Mouse (Mus musculus) retina, postnatal 7 days (tissue): Measurements from ENCODE around the gene Tcf7l1.
A peak's percentile ranks its signal among the peaks of the same experiment; 100 is the strongest.
"Not testable (repeated sequence)": the region's sequence is repeated elsewhere in the genome, so short reads cannot be mapped to it uniquely, and the experiment has no call there.

Experiments
- DNase-seq: peaks from one replicate; pipeline ENCODE4 v3.0.0-alpha.2; 2012; ENCODE audit warnings: low read depth, low spot score

Tcf7l1 gene

DNA sequence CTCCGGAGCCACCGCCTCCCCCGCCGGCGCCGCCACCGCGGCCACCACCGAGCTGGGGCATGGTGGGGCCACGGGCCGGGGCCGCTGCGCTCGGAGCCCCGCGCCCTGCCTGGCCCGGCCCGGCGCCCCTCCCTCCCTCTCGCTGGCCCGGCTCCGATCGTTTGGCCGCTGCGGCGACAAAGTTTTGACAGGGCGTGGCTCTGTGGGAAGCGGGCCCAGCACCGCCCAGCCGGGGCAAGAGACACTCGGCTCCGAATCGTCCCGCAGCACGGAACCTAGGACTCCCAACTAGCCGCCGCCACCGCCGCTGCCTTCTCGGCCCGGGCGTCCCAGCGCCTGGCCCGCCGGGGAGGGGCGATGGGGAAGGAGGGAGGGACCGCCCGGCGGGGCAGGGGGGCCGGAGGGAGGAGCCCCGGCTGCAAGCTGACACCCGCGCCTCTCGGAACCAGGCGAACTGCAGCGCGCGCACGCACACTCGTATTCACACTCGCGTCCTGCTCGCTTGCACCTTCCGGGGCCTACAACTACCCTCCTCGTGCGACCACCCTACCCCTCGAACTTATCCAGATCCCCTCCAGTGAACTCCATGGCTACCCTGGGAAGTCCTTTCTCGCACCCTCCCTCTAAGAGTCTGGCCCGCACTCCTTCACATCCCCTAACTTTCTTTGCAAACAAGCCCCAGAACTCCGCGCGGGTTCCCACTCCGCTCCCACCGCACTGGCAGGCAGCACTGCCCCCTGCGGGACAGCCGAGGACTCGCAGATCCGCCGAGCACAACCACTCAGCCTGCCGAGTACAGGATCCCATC, at the start of gene Tcf7l1:
Gene Tcf7l1, minus strand, starts transcription at position 363 of the 808 bp plus-strand sequence.
- DNase-seq, result peak; percentile 64

- DNase-seq, result no peak
Observed at GRCm38 (mm10) chr6:72837756-72838155, 48.7 kb upstream of the Tcf7l1 start.

DNA sequence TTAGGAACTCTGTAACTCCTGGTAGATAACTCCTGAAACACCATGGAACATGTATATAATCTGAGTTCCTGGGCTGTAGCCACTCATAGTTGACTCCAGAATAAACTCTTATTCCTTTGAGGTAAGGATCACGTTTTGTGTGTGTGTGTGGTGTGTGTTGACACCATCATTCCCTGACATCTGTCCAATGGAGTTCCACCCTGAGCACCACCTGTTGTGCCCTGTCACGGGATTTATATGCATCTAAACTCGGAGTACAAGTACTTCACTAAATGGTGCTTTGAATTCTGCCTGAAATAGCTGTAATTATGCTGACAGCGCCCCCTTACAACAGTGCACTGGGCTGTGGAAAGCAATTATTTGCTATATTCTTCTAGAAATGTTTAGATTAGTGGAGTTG, 45.5 kb upstream of the Tcf7l1 start:
- no peak for DNase-seq

GRCm38 (mm10) chr6:72831858-72832257, 42.8 kb upstream of the Tcf7l1 start:
- DNase-seq, result no peak

- DNase-seq, result peak; percentile 40
Observed at GRCm38 (mm10) chr6:72831276-72831675, 42.2 kb upstream of the Tcf7l1 start.

- DNase-seq, result no peak
Observed at GRCm38 (mm10) chr6:72828857-72829256, 39.8 kb upstream of the Tcf7l1 start.

DNA sequence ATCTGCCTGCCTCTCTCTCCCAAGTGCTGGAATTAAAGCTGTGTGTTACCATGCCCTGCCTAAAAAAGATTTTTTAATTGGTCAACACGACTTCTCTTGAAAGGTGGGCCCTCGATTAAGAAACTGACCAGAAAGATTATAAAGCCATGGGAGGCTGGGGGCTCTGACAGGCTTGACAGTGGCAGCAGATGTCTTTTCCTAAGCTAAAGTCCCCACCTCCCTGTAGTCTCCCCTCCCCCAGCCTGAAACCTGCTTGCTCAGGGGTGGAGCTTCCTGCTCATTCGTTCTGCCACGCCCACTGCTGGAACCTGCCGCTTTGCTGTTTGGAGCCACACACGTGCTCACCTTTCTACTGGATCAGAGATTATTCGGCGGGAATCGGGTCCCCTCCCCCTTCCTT, 39.0 kb upstream of the Tcf7l1 start:
- DNase-seq, result not testable (repeated sequence)

DNA sequence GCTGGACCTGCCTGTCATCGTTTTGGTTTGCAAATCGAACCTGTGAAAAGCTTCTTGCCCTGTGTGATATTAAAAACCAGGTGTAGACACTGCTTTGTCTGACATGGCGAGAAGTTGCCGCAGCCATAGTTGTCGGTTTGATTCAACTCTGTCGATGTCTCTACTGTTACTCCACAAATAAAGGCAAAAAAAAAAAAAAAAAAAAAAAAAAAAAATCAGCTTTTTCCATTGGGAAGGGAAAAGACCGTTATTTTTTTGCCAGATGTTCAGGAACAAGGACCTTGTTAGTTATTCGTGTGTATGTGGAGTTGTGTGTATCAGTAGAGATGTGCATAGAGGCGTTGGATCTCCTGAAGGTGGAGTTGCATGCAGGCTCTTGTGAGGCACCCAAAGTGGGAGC, 36.7 kb upstream of the Tcf7l1 start:
- no peak for DNase-seq

DNA sequence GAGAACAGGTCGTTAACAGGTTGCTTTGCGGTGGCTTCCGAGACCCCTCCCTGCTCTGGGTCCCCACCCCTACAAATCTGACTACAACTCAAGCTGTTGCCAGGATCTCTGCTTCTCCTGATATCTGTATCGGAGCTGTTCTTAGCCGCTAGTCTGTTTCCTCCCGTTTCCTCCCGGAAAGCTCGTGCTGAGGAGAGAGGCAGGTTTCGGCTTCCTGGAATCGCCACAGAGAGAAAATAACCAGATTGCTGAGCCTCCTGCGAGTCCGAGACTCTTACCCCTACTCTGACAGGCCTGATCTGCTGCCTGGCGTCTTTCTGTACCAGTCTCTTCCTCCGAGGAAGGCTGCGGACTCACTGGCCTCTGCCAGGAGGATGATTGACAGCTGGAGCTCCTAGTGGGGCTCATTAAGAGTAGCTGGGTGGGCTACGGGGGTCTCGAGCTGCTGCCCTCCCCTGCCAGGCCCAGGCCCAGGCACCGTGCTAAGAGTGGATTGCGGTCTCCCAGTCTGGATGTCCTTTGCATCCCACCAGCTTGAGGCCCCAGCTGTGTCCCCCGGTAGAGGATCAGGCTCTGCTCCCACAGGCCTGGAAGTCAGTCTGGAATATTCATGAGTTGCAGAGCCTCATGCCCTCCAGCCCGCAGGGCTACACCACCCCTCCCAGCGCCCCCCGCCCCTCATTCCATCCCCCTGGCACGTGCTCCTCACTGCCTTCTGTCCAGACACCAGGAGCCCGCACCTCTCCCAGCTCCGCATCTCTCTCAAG, 36.1 kb upstream of the Tcf7l1 start:
- DNase-seq, result no peak

DNA sequence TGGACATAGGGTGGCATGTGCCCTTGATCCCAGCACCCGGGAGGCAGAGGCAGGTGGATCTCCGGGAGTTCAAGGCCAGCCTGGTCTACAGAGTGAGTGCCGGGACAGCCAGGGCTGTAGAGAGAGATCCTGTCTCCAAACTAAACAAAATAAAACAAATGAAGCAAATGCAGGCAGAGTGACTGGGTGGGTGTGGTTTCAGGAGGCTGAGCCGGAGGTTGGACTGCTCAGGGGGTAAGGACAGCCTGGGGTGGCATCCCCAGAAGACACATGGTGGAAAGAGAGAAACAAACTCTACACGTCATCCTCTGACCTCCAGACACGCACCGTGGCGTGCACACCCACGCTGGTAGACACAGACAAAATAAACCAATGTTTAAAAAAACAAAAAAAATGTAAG, 24.4 kb upstream of the Tcf7l1 start:
- DNase-seq, result no peak

GRCm38 (mm10) chr6:72810248-72810647, 21.2 kb upstream of the Tcf7l1 start:
- DNase-seq, result no peak

DNA sequence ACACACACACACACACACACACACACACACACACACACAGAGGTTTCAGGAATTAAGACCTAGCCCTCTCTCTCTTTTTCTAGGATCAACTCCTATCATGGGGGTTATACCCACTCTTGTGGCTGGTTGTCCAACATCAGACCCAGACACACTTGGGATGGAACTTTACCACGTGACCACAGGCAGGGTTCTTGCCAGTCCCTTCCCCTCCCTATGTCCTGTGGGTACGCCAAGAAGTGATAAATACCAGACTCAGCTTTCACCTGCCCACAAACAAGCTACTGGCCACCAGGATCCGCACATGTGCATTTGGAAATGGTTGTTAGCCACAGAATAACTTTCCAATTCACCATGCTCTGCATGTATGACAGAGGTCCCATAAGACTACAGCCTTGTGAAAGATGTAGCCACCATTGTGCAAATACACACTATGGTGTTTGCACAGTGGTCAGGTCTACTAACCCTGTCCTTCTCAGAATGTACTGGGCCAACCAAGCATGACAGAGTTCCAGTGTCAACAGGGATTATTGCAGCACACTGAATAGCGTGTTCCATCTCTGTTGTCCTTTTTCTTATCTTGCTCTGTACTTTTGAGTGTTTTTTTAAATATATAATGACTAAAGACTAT, 20.6 kb upstream of the Tcf7l1 start:
- no peak for DNase-seq

DNA sequence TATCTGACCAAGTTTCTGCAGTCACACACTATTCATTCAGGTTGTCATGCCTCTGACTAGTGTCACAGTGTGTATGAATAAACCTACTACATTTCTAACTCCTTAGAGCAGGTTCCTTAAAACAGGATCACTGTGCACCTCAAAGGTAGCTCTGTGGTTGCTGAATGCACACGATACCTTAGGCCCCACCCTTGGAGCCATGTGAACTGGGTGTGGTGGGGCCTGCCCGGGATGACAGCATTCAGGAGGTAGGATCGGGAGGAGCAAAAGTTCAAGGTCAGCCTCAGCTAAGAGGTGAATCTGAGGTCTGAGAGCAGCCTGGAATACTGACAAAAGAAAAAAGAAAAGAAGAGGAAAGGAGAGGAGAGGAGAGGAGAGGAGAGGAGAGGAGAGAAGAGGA, 19.3 kb upstream of the Tcf7l1 start:
- DNase-seq, result no peak

DNA sequence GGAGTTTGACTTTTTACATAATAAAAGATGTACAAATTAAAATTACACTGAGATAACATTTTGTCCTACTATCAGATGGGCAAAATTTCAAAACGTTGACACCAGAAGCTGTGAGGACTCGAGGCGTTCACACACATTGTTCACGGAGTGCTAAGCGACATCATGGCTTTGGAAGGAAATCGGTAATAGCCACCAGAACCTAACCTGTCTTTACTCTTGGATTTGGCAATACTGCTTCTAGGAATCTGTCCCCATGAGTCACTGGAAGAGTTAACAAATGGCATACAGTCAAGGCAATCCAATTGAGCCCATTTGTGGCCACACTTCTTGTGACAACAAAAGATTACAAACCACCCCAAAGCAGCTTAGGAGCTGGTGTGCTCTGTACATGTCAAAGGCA, 14.6 kb upstream of the Tcf7l1 start:
- DNase-seq, result no peak

GRCm38 (mm10) chr6:72802119-72802518, 13.1 kb upstream of the Tcf7l1 start:
- DNase-seq, result no peak

DNA sequence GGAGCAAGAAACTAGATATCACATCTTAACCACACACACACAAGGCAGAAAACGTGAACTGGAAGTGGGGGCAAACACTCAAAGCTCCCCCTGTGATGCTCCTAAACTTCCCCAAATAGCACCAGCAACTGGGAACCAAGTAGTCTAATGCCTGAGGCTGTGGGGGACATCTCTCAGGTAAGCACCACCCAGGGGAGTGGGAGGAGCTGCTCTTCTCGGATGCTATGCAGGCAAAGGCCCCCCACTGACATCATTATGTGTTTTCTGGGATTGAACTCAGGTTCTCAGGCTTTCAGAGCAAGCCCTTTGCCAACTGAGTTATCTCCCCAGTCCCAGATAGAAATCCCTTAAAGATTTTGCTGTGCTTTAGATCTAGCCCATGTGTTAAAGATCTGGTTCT, 11.6 kb upstream of the Tcf7l1 start:
- DNase-seq, result no peak

GRCm38 (mm10) chr6:72797763-72798162, 8.7 kb upstream of the Tcf7l1 start:
- no peak for DNase-seq

GRCm38 (mm10) chr6:72795444-72795843, 6.4 kb upstream of the Tcf7l1 start:
- no peak for DNase-seq

DNA sequence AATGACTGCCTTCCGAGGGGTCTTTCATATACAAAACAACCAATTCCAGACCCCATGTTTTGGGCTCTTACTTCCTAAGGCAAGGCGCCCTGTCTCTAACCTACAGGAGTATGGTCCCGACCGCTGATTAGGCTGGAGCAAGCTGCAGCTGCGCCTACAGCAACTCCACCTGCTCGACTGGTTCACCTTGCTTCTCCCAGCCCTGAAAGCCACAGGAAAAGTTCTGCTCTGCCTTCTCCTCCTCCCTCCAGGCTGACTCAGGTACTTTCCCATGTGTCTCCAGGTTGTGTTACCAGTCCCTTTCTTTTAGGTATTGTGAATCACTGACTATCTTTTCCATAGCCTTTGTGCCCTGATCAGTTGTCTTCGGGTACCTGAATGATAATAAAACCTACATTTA, 5.8 kb upstream of the Tcf7l1 start:
- DNase-seq, result no peak

DNA sequence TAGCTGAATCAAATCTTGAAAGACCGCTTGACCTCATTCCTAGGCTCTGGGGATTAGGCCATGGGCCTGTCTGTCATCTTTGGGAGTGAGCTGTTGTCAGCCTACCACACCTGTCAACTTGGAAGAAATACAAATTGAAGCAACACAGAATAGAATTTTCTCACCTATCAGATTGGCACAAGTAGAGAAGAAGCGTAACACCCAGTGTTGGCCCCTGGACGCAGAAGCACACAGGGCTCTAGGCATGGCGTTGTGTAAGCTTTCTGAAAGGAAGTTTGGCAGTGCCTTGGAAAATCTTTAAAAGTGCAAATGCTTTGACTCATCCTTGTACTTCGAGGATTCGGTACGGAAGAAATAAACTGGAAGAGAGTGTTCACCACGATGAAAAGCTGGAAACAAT, 3.6 kb upstream of the Tcf7l1 start:
- no peak for DNase-seq

- DNase-seq, result peak; percentile 23
Observed at GRCm38 (mm10) chr6:72787948-72788891, 834 bp downstream of the Tcf7l1 start.
